Mouse (Mus musculus) intestine, embryonic 14.5 days (tissue): ENCODE data around the gene Prkaca. TPM values are rescaled to one million over a fixed set of nuclear protein-coding genes. Genes with fewer than 3 reads are reported as not detected.
A peak's percentile ranks its signal among the peaks of the same experiment; 100 is the strongest.

Experiments used
- ATAC-seq: fragments of 200-750 bp; cut with Nextera tagmentation; replicated peaks from 2 replicates; pipeline ENCODE4 v1.8.0; 2017; ENCODE audit warnings: low read depth, moderate number of reproducible peaks, moderate TSS enrichment, moderate library complexity; ENCODE audit not compliant: low FRiP score, low TSS enrichment
- DNase-seq: peaks from one replicate; pipeline ENCODE4 v3.0.0-alpha.2; 2018; ENCODE audit warnings: low spot score
- H3K27ac ChIP-seq: fragments of 300-500 bp; sonication (generic); 2 replicates; pipeline ENCODE4 v1.5.1; 2014; ENCODE audit warnings: low read depth, mild to moderate bottlenecking, control low read depth
- H3K27me3 ChIP-seq: fragments of 300-500 bp; sonication (generic); replicated peaks from 2 replicates; pipeline ENCODE4 v1.6.1; 2014; ENCODE audit warnings: low read length, control low read depth; ENCODE audit not compliant: control insufficient read depth, insufficient read depth
- H3K36me3 ChIP-seq: fragments of 300-500 bp; sonication (generic); 2 replicates; pipeline ENCODE4 v1.6.1; 2014; ENCODE audit warnings: low read length, control low read depth; ENCODE audit not compliant: control insufficient read depth, insufficient read depth
- H3K4me1 ChIP-seq: fragments of 300-500 bp; sonication (generic); replicated peaks from 2 replicates; pipeline ENCODE4 v1.6.1; 2014; ENCODE audit warnings: low read length, control low read depth, mixed read lengths; ENCODE audit not compliant: control insufficient read depth, insufficient read depth
- H3K4me2 ChIP-seq: fragments of 300-500 bp; sonication (generic); 2 replicates; pipeline ENCODE4 v1.6.1; 2014; ENCODE audit warnings: low read length
- H3K4me3 ChIP-seq: fragments of 300-500 bp; sonication (generic); 2 replicates; pipeline ENCODE4 v1.5.1; 2014; ENCODE audit warnings: low read depth, low read length, control low read depth, mixed read lengths
- H3K9ac ChIP-seq: fragments of 300-500 bp; sonication (generic); 2 replicates; pipeline ENCODE4 v1.6.1; 2014; ENCODE audit warnings: mild to moderate bottlenecking, low read length
- H3K9me3 ChIP-seq: fragments of 300-500 bp; sonication (generic); 2 replicates; pipeline ENCODE4 v1.6.1; 2016; ENCODE audit warnings: low read length, control low read depth; ENCODE audit not compliant: control insufficient read depth
- WGBS: fragments of 180-500 bp; shearing (Covaris S2); extraction: QIAGEN DNeasy Blood & Tissue Kit; methylation state at CpG from one replicate; pipeline ENCODE4 v1.1.7; 2014; 5-methylcytosine and 5-hydroxymethylcytosine counted together
- microRNA counts: library from miRNA; unstranded; fragments of <30 nt; microRNA quantifications from one replicate; lab custom pipeline; 2016
- microRNA-seq: library from miRNA; unstranded; fragments of <30 nt; microRNA quantifications from one replicate; pipeline ENCODE4, GENCODE M21; 2016
- polyA plus RNA-seq: library from polyadenylated mRNA; unstranded; fragments of >200 nt; fragmentation: Nextera tagmentation; extraction: Ambion mirVana; gene quantifications from 2 replicates; pipeline ENCODE4 v1.2.1, GENCODE M21; 2014

Gene Prkaca
- polyA plus RNA-seq, 1 experiment from 2014 or later, result 105 TPM

DNA sequence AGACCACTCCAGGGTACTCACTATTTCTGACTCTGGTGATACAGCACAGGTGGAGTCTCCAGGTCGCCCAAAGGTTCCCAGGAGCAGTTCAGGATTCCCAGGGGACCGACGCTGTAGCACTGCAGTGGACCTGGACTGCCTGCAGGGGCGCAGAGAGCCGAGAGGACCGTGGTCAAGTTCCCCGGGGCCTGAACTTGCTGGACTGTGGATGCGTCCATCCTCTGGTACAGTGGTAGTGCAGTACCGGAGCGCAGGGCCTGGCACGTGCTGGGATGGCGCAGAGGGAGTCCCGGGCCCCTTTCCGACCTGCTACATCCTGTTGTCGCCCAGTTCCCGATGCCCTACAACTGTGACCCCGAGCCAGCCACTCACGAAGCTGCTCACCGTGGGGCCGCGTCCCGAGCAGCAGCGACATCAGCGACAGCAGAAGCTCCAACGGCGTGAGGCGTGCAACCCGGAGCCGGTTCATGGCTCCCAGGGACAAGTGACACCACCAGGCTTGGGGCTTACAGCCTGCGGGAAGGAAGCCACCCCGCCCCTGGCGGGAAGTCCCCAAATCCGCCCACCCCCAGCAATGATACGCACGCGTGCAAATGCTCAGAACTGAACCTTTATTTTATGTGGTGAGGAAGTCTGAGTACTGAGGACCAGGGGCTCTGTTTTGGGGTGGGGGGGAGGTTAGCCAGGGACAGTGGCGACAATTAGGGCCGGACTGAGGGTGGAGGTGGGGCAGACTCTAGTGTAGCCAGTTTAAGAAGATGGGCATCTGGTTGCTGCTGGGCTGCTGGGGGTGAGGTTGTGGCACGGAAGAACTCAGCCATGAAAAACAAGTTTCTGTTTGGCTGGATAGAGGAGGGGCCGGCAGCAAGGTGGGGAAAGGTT, 69.5 kb downstream of the Prkaca start, which contains the start of gene Il27ra:
Il27ra (minus strand) TSS at position 524 of the 882 bp plus-strand sequence.
- Histone ChIP-seq H3K27ac (no peak within 1 kb of the TSS), H3K4me3 (peak within 1 kb of the TSS; percentile 29), H3K9ac (peak within 1 kb of the TSS; percentile 29; the same call in 1 of the 2 replicates), H3K27me3 (peaks cover 51% of the 10 kb centered on the region), H3K36me3 (no peaks in the 10 kb centered on the region), H3K4me1 (no peaks in the 10 kb centered on the region; the same call in 1 of the 2 replicates), H3K4me2 (peak within 1 kb of the TSS; percentile 63), H3K9me3 (no peaks in the 10 kb centered on the region)
- DNase-seq, result peak; percentile 75
- ATAC-seq, result peak; percentile 70
- WGBS, result 5% methylated on average over 40 of the region's 40 CpGs

DNA sequence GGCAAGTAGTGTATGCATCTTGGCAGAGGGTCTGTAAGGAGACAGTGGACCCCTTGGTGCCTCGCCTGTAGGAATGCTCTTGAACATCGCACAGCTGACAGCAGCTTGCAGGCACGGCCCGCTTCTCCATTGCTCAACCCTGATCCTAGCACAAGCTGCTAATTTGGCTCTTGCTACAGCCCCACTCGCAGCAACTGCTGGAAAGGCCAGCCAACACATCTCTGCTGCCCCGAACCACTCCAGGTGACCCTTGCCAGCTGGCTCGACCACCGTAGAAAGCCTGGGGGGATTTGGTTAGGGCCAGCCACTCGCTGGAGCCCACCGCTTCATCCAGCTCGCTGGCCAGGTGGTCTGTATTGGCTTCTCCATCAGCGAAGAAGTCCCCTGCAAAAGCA, 70.2 kb downstream of the Prkaca start:
- H3K9ac ChIP-seq, result no peak overlapping the region
- no peak overlapping the region for H3K4me3 ChIP-seq
- peak overlapping the region; percentile 63; the same call in 1 of the 2 replicates for H3K4me2 ChIP-seq
- ATAC-seq (no peak), DNase-seq (no peak)
- no peaks in the 10 kb centered on the region; the same call in 1 of the 2 replicates for H3K4me1 ChIP-seq
- 45% methylated on average over 12 of the region's 12 CpGs for WGBS
- no peak overlapping the region for H3K27ac ChIP-seq
- H3K9me3 ChIP-seq, result no peaks in the 10 kb centered on the region
- no peaks in the 10 kb centered on the region for H3K36me3 ChIP-seq
- H3K27me3 ChIP-seq, result peaks cover 51% of the 10 kb centered on the region

DNA sequence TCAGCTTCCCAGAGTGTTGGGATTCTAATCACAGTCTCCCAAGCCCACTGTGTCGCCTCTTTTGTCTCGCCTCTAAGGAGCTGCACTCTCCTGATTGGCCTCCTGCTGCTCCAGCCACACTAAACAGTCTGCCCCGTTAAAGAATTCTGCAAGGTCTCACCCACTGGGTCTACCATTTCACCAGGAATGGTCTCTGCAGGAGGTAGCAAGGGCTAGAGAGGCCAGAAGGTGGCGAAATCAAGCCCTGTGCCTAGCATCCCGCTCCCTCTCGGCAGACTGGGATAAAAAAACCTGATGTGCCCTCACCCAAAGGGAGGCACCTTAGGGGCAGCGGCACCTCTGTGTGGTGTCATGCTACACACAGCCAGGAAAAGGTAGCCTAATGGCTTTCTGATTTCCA, 71.3 kb downstream of the Prkaca start:
- 11% methylated on average over 7 of the region's 7 CpGs for WGBS

DNA sequence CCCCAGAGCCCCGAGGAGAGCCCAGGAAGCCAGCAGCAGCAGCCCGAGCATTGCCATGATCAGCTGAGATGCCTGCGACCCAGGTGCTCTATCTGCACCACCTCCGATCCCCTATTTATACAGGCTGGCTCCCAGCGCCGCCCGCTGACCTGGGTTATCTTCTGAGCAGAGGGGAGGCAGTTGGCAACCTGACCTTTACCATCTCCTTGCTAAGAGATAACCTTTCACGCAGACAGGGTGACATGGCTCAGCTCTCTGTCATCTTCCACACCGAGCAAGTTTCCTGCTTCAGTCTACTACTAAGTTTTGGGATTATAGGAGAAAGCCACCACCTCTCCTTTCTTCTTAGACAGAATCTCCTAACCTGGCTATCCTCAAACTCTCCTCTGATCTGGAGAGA, 72.1 kb downstream of the Prkaca start, which contains the start of gene Rln3:
Rln3 (minus strand) TSS at position 101 of the 400 bp plus-strand sequence.
- Histone ChIP-seq H3K4me3 (no peak within 1 kb of the TSS), H3K9me3 (no peaks in the 10 kb centered on the region), H3K4me2 (peak within 1 kb of the TSS; percentile 11; the same call in 1 of the 2 replicates), H3K27me3 (peaks cover 49% of the 10 kb centered on the region), H3K4me1 (no peaks in the 10 kb centered on the region; the same call in 1 of the 2 replicates), H3K36me3 (no peaks in the 10 kb centered on the region), H3K9ac (no peak within 1 kb of the TSS), H3K27ac (no peak within 1 kb of the TSS)
- ATAC-seq (no peak), DNase-seq (no peak)
- 6% methylated on average over 9 of the region's 9 CpGs for WGBS

More for the DNA sequence above, 71.3 kb downstream of the Prkaca start:
- Histone ChIP-seq H3K4me3 (no peak overlapping the region), H3K9me3 (no peaks in the 10 kb centered on the region), H3K9ac (no peak overlapping the region), H3K27ac (no peak overlapping the region), H3K4me2 (no peak overlapping the region), H3K36me3 (no peaks in the 10 kb centered on the region), H3K4me1 (no peaks in the 10 kb centered on the region; the same call in 1 of the 2 replicates), H3K27me3 (peaks cover 51% of the 10 kb centered on the region)
- no peak for DNase-seq
- no peak for ATAC-seq

MicroRNAs encoded within 50 kb of the gene (microRNA counts, 519-probe panel; counts per million panel counts)
- not detected for microRNA mmu-miR-1199 (lab: Ali Mortazavi, UCI)

Small RNAs within 50 kb of the gene (microRNA-seq; reads per million reads assigned to microRNA genes)
- not detected for gene Gm44330
- gene Gm44450, result not detected
- 2.3 reads per million, percentile 24 among the genes with 10 or more reads in this experiment for gene Mir1199
- gene Mir8111, result 2.5 reads per million, percentile 25 among the genes with 10 or more reads in this experiment

Other genes starting within 250 kb of the Prkaca start
- gene Adgre5, start 231.7 kb upstream of the Prkaca start, polyA plus RNA-seq, result 40.2 and 41.4 TPM in 2 replicates
- gene Adgrl1, start 72.9 kb upstream of the Prkaca start, polyA plus RNA-seq, result 21.8 and 24.9 TPM in 2 replicates
- 0.23 and 0.37 TPM in 2 replicates for gene Gm10644, start 17.8 kb upstream of the Prkaca start, polyA plus RNA-seq
- 64.8 and 70.9 TPM in 2 replicates for gene Asf1b, start 17.5 kb upstream of the Prkaca start, polyA plus RNA-seq
- 15.4 and 17.6 TPM in 2 replicates for gene Samd1, start 24.7 kb downstream of the Prkaca start, polyA plus RNA-seq
- 0.39 and 0.66 TPM in 2 replicates for gene 1700067K01Rik, start 28.5 kb downstream of the Prkaca start, polyA plus RNA-seq
- 1.3 and 1.6 TPM in 2 replicates for gene 2210011C24Rik, start 39.2 kb downstream of the Prkaca start, polyA plus RNA-seq
- 5.8 and 7.0 TPM in 2 replicates for gene Palm3, start 48.5 kb downstream of the Prkaca start, polyA plus RNA-seq
- 0.69 and 1.2 TPM in 2 replicates for gene Il27ra, start 69.6 kb downstream of the Prkaca start, polyA plus RNA-seq
- gene Rln3, start 72.0 kb downstream of the Prkaca start, polyA plus RNA-seq, result 0.40 and 0.41 TPM in 2 replicates
- gene Gm10643, start 92.1 kb downstream of the Prkaca start, polyA plus RNA-seq, result 1.5 and 1.9 TPM in 2 replicates
- 11.1 and 11.6 TPM in 2 replicates for gene Rfx1, start 93.8 kb downstream of the Prkaca start, polyA plus RNA-seq
- gene Dcaf15, start 131.8 kb downstream of the Prkaca start, polyA plus RNA-seq, result 10.8 and 11.7 TPM in 2 replicates
- 0.46 and 0.49 TPM in 2 replicates for gene Podnl1, start 153.0 kb downstream of the Prkaca start, polyA plus RNA-seq
- gene Cc2d1a, start 174.9 kb downstream of the Prkaca start, polyA plus RNA-seq, result 17.4 and 19.5 TPM in 2 replicates
- 0.48 and 0.92 TPM in 2 replicates for gene 4930432K21Rik, start 175.0 kb downstream of the Prkaca start, polyA plus RNA-seq
- gene Nanos3, start 212.2 kb downstream of the Prkaca start, polyA plus RNA-seq, result 4.1 and 4.4 TPM in 2 replicates